Mouse (Mus musculus) lung, postnatal 0 days (tissue): ENCODE data around the gene Dbi. TPM values are rescaled to one million over a fixed set of nuclear protein-coding genes. Genes with fewer than 3 reads are reported as not detected.

ENCODE experiments used
- ATAC-seq: fragments of 200-750 bp; cut with Nextera tagmentation; 2 replicates; pipeline ENCODE4 v1.8.0; 2017; ENCODE audit warnings: moderate library complexity
- DNase-seq: peaks from one replicate; pipeline ENCODE4 v3.0.0-alpha.2; 2016; ENCODE audit warnings: low spot score
- H3K27ac ChIP-seq: fragments of 300-500 bp; sonication (generic); 2 replicates; pipeline ENCODE4 v1.5.1; 2014; ENCODE audit warnings: antibody characterized with exemption, mild to moderate bottlenecking, low read length, mixed read lengths
- H3K27me3 ChIP-seq: fragments of 300-500 bp; sonication (generic); replicated peaks from 2 replicates; pipeline ENCODE4 v1.6.1; 2014; ENCODE audit warnings: low read length, mixed read lengths; ENCODE audit not compliant: insufficient read depth
- H3K36me3 ChIP-seq: fragments of 300-500 bp; sonication (generic); 2 replicates; pipeline ENCODE4 v1.6.1; 2014; ENCODE audit warnings: low read length, mixed read lengths; ENCODE audit not compliant: insufficient read depth
- H3K4me1 ChIP-seq: fragments of 300-500 bp; sonication (generic); 2 replicates; pipeline ENCODE4 v1.6.1; 2014; ENCODE audit warnings: antibody characterized with exemption, low read depth, low read length, mixed read lengths; ENCODE audit not compliant: insufficient read depth
- H3K4me2 ChIP-seq: fragments of 300-500 bp; sonication (generic); replicated peaks from 2 replicates; pipeline ENCODE4 v1.6.1; 2014; ENCODE audit warnings: low read depth, mild to moderate bottlenecking, low read length, moderate library complexity, mixed read lengths
- H3K4me3 ChIP-seq: fragments of 300-500 bp; sonication (generic); 2 replicates; pipeline ENCODE4 v1.5.1; 2014; ENCODE audit warnings: low read depth, low read length
- H3K9ac ChIP-seq: fragments of 300-500 bp; sonication (generic); replicated peaks from 2 replicates; pipeline ENCODE4 v1.6.1; 2014; ENCODE audit warnings: low read depth, mild to moderate bottlenecking
- H3K9me3 ChIP-seq: fragments of 300-500 bp; sonication (generic); 2 replicates; pipeline ENCODE4 v1.6.1; 2016; ENCODE audit warnings: low read length, mixed read lengths
- CTCF ChIP-seq: IDR thresholded peaks from 2 replicates; pipeline ENCODE4 v1.5.1; 2016; ENCODE audit warnings: antibody characterized with exemption, mild to moderate bottlenecking
- EP300 ChIP-seq: IDR thresholded peaks from 2 replicates; pipeline ENCODE4 v1.6.1; 2016; ENCODE audit warnings: antibody characterized with exemption, mild to moderate bottlenecking, control low read depth
- WGBS: fragments of 180-500 bp; shearing (Covaris S2); extraction: QIAGEN DNeasy Blood & Tissue Kit; methylation state at CpG from one replicate; pipeline ENCODE4 v1.1.7; 2014; 5-methylcytosine and 5-hydroxymethylcytosine counted together
- polyA plus RNA-seq: library from polyadenylated mRNA; unstranded; fragments of >200 nt; fragmentation: Nextera tagmentation; extraction: Ambion mirVana; gene quantifications from 2 replicates; pipeline ENCODE4 v1.2.1, GENCODE M21; 2015

Gene Dbi
- polyA plus RNA-seq, 1 experiment from 2014 or later = 687 TPM

- ATAC-seq (no peak), DNase-seq (no peak)
- H3K4me3 ChIP-seq = no peak overlapping the region
- H3K4me1 ChIP-seq = 0 out of 2 replicates have a peak, but pooled peaks cover 3% of the 10 kb centered on the region
- TF ChIP-seq CTCF = no peak
- no peak for TF ChIP-seq EP300
- H3K9ac ChIP-seq = no peak overlapping the region
- H3K27me3 ChIP-seq = no peaks in the 10 kb centered on the region
- H3K4me2 ChIP-seq = no peak overlapping the region
- no peaks in the 10 kb centered on the region for H3K9me3 ChIP-seq
- 88% methylated on average over 11 of the region's 11 CpGs for WGBS
- no peak overlapping the region for H3K27ac ChIP-seq
- H3K36me3 ChIP-seq = no peaks in the 10 kb centered on the region
These were observed 56.7 kb downstream of the Dbi start for GRCm38 (mm10) chr1:120064036-120064682.

Other genes starting within 250 kb of the Dbi start
- 3.4 and 4.5 TPM in 2 replicates for gene Tmem177, start 207.9 kb downstream of the Dbi start, polyA plus RNA-seq
- 0.39 and 1.7 TPM in 2 replicates for gene Cfap221, start 123.8 kb downstream of the Dbi start, polyA plus RNA-seq
- gene Sctr, start 114.2 kb downstream of the Dbi start, polyA plus RNA-seq = 0.14 TPM in 2 replicates
- gene Tmem37, start 47.0 kb downstream of the Dbi start, polyA plus RNA-seq = 121 and 127 TPM in 2 replicates
- 10.7 and 12.5 TPM in 2 replicates for gene 3110009E18Rik, start 109 bp upstream of the Dbi start, polyA plus RNA-seq
- gene Steap3, start 151.6 kb upstream of the Dbi start, polyA plus RNA-seq = 4.3 and 4.4 TPM in 2 replicates
- not detected in 2 replicates for gene C1ql2, start 219.5 kb upstream of the Dbi start, polyA plus RNA-seq